Mouse (Mus musculus) neutrophil, adult 83 days (primary cell): ENCODE results near the gene Nudt14. TPM values are rescaled to one million over a fixed set of nuclear protein-coding genes. Genes with fewer than 3 reads are reported as not detected.

Experiments
- total RNA-seq, 2 experiments: library from RNA; stranded (reverse); gene quantifications; one replicate each; pipeline ENCODE4 v1.2.4; 2023

The Nudt14 gene
- total RNA-seq, result 1 to 10 TPM; 6.9 to 8.8 TPM

DNA sequence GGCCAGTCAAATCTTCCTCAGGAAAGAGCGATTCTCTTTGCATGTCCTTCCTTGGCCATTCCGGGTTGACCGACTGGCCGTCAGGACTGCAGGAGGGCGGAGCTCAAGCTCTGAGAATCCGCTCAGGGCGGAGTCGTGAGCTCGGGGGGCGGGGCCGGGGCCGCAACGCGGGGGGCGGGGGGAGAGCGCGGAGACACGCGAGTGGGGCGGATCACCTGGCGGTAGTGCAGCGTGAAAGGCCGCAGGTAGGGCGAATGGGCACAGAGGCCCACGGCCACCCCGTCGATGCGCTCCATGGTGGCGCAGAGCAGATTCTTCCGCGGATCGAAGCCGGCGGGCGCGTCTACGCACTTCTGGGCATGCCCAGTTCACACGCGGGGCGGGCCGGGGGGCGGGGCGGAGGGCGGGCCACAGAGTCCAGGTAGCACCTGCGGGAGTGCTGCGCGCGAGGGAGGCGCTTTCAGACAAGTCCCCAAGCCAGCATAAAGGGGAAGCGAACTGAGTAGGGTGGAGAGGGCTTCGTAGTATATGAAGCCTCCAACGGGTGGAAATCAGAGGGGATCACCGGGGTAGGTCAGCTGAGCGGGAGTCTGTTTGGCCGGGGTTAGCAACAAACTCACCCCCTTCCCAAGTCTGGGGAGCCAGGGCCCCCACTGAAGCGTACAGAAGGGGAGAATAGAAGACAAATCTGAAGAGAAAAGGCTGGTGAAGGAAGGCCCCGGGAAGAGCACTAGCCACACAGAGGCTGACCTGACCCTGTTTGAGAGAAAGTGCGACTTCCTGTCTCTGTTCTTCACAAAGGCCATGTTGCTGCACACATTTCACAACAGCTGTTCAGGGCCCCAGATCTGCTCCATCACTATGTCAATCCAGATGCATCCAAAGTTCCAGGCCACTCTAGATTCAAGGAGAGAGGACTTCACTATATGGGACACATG is at the start of gene Nudt14:
TSS of gene Nudt14 (minus strand) at position 349 of the 938 bp plus-strand sequence.

DNA sequence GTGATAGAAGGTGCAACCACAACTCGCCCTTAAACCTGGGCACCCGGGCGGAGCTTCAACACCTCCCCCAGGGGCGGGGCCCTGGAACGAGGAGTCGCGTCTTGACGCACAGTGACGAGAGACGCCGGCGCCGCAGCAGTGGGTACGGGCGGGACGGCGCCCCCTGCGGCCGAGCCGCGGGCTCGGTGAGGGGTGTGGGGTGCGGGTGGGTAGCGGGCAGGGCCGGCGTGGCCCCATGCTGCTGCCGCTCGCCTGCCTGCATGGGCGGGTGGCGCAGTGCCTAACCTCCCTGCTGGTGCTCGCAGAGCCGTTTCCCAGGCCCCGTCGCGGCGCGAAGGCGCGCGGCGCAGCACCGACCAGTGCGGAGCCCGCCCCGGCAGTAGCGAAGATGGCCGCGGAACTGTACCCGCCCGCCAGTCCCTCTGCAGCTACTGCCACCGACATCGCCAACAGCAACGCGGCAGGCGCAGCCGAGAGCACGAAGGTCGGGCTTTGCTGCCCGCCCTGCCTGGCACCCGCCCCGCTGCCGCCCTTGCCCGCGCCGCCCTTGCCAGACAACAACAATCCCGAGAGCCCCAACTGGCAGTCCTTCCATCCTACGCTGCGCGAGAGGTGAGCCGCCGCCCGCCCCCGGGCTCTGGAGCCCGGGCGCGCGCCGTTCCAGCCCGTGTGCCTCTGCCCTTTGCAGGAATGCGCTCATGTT is 34.6 kb upstream of the Nudt14 start, which contains the start of gene Btbd6:
TSS of gene Btbd6 (plus strand) at position 112 of the 703 bp plus-strand sequence.

DNA sequence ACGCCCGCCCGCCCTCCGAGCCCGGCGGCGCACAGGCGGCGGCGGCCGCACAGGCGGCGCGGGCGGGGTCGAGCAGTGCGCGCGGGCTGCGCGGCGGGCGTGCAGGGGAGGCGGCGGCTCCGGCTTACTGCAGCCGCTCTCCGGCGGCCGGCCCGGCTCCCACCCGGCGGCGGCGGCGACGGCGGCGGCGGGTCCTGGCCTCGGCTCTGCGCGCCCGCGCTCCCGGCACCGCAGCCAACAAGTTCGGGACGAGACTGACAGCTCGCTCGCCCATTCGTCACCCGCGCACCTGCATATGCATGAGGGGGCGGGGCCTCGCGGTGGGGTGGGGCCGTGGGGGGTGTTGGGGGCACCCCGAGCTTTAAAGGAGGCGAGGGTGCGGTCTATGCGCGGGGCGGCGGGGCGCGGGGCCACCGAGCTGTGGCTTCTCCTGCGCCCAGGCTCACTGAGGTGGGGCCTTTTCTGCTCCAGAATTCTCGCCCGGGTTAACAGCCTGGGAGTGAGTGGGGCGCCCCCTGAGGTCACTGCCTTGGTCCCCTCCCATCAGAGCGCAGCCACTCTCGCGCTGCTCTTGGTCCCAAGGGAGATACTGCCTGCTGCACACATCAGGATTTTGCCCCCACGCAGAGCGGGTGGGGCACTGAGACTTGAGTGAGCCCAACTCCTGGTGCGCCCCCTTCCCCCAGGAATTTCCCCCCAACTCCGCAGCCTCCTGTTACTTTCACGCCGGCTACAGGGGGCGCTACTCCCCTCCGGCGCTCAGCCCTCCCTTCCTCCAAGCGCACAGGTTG is 12.2 kb downstream of the Nudt14 start, which contains the start of gene Jag2:
TSS of gene Jag2 (minus strand) at position 215 of the 791 bp plus-strand sequence.

Other genes starting within 250 kb of the Nudt14 start
- gene Cep170b, start 221.7 kb downstream of the Nudt14 start, total RNA-seq, result under 1 TPM; 0.24 to 0.62 TPM
- 100 to 1,000 TPM; 273 to 300 TPM for gene Pld4, start 181.5 kb downstream of the Nudt14 start, total RNA-seq
- under 1 TPM; 0.37 to 0.79 TPM for gene Ahnak2, start 139.5 kb downstream of the Nudt14 start, total RNA-seq
- 1 to 10 TPM in 1 of 2 experiments, under 1 TPM in 1; 0.68 to 1.1 TPM for gene Clba1, start 133.2 kb downstream of the Nudt14 start, total RNA-seq
- 10 to 100 TPM; 35.1 to 38.5 TPM for gene Cdca4, start 112.7 kb downstream of the Nudt14 start, total RNA-seq
- gene Gpr132, start 73.9 kb downstream of the Nudt14 start, total RNA-seq, result 10 to 100 TPM; 21.7 to 22.3 TPM
- gene Jag2, start 12.3 kb downstream of the Nudt14 start, total RNA-seq, result under 1 TPM; 0.26 to 0.90 TPM
- gene Btbd6, start 34.4 kb upstream of the Nudt14 start, total RNA-seq, result 1 to 10 TPM; 3.4 to 5.5 TPM
- 10 to 100 TPM; 62.7 to 67.4 TPM for gene Brf1, start 58.6 kb upstream of the Nudt14 start, total RNA-seq
- gene Pacs2, start 72.4 kb upstream of the Nudt14 start, total RNA-seq, result 10 to 100 TPM; 60.4 to 61.1 TPM
- gene Tex22, start 132.4 kb upstream of the Nudt14 start, total RNA-seq, result under 1 TPM; 0.37 to 0.49 TPM
- 10 to 100 TPM; 27.7 to 27.9 TPM for gene Mta1, start 156.2 kb upstream of the Nudt14 start, total RNA-seq
- gene Crip2, start 198.1 kb upstream of the Nudt14 start, total RNA-seq, result 1 to 10 TPM; 4.0 to 6.7 TPM
- 100 to 1,000 TPM; 588 to 649 TPM for gene Crip1, start 204.2 kb upstream of the Nudt14 start, total RNA-seq
- gene Tedc1, start 214.3 kb upstream of the Nudt14 start, total RNA-seq, result 10 to 100 TPM; 11.5 to 15.8 TPM
- not detected for gene Tmem121, start 243.8 kb upstream of the Nudt14 start, total RNA-seq